Mouse (Mus musculus): ENCODE data around the gene Zfp362.

DNA sequence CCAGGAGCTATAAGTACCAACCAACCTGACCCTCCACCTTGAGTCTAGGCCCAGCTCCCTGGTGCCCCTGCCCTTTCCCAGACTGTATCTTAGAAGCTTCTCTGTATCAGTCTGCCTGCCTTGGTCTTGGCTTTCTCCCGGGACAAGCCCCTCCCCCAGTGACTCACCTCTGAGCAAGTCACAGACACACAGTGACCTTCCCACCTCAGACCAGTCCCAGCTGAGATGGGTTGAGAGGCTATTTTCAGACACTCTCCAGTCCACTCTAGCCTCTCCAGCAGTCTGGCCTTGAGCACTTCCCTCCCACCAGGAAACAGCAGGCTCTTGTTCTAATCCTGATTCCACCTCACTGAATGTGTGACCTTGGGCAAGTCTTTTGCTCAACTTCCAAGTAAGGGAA is 12.1 kb downstream of the Zfp362 start:
- no peak for TF ChIP-seq CTCF (conservative IDR thresholded peaks at IDR 0.05; ENCODE audit: low read length)
- TF ChIP-seq POU5F1 (IDR thresholded peaks at IDR 0.05; ENCODE audit: borderline replicate concordance, low read length) = no peak

Measured in E14TG2a.4 (cell line).